26 mouse cellular contexts compared by ENCODE assay signal in the genomic region with DNA sequence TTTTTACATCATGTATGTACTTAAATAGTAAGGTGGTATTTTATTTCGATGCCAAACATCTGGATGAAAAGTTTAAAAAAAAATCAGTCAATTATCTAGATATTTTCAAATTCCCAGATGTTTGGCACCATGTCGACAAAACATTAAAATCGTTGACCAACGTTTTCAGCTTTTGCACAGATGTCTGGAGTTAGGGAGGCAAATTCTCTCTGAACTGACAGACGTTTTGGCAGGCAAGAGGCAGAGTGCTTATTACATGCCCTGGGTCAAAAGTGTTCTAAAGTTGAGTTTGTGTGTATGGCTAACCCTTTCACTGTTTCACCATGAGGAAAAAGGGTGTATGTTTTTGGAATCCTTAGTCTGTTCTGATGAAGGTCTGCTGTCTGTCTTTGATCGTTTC.
"Had no signal": no experiment of that assay in that cellular context is flagged by ENCODE, and none has a peak within 500 bp of the region (broad histone marks: within the 10 kb centered on the region; RNA-seq: fewer than 3 reads in every experiment).

No protein-coding gene starts in this region.

- H3K36me3 ChIP-seq: heart, embryonic 10.5 days; heart, embryonic 12.5 days; hindbrain, embryonic 10.5 days; hindbrain, embryonic 12.5 days; kidney, embryonic 15.5 days; limb, embryonic 13.5 days; liver, embryonic 12.5 days had no signal

- H3K4me3 ChIP-seq: gastrocnemius, adult 2 months; heart, embryonic 10.5 days; heart, embryonic 12.5 days; hindbrain, embryonic 10.5 days; hindbrain, embryonic 12.5 days; kidney, embryonic 15.5 days; layer of hippocampus, adult 2 months; left cerebral cortex, adult 2 months; limb, embryonic 13.5 days; liver, embryonic 12.5 days had no signal

- H3K9ac ChIP-seq: heart, embryonic 12.5 days; hindbrain, embryonic 12.5 days; hindbrain, embryonic 14.5 days; kidney, embryonic 15.5 days; limb, embryonic 13.5 days; liver, embryonic 12.5 days; liver, embryonic 14.5 days had no signal

- H3K27me3 ChIP-seq: heart, embryonic 12.5 days; hindbrain, embryonic 12.5 days; kidney, embryonic 15.5 days; limb, embryonic 13.5 days; liver, embryonic 12.5 days had no signal

- H3K4me1 ChIP-seq: heart, embryonic 10.5 days; heart, embryonic 12.5 days; hindbrain, embryonic 10.5 days; hindbrain, embryonic 12.5 days; kidney, embryonic 15.5 days; limb, embryonic 13.5 days; liver, embryonic 12.5 days had no signal

- H3K9me3 ChIP-seq: heart, embryonic 10.5 days; heart, embryonic 12.5 days; hindbrain, embryonic 10.5 days; hindbrain, embryonic 12.5 days; kidney, embryonic 15.5 days; limb, embryonic 13.5 days; liver, embryonic 12.5 days had no signal

- H3K27ac ChIP-seq: gastrocnemius, adult 2 months; heart, embryonic 10.5 days; hindbrain, embryonic 10.5 days; hindbrain, embryonic 12.5 days; hindbrain, embryonic 14.5 days; kidney, embryonic 15.5 days; kidney, postnatal 0 days; layer of hippocampus, adult 2 months; left cerebral cortex, adult 2 months; liver, embryonic 12.5 days; liver, embryonic 14.5 days had no signal

- ATAC-seq: hindbrain, embryonic 16.5 days; inflammation-experienced regulatory T-cells, adult 6 months; intestine, embryonic 16.5 days; liver, embryonic 12.5 days had no signal

- H3K4me2 ChIP-seq: heart, embryonic 12.5 days; hindbrain, embryonic 12.5 days; hindbrain, embryonic 14.5 days; kidney, embryonic 15.5 days; limb, embryonic 13.5 days; liver, embryonic 12.5 days had no signal

- DNase-seq: gastrocnemius, adult 2 months; gastrocnemius, postnatal 10 days; gastrocnemius, postnatal 25 days; heart, adult 18-20 months; heart, postnatal 10 days; heart, postnatal 4 days; kidney, adult 11 months; kidney, adult 2 months; kidney, adult 9 months; kidney, postnatal 14 days; kidney, postnatal 36 days had no signal
